Mouse (Mus musculus) right cerebral cortex, postnatal 4 days (tissue): ENCODE data around the gene Zfyve1.
A peak's percentile ranks its signal among the peaks of the same experiment; 100 is the strongest.
"Not testable (repeated sequence)": the region's sequence is repeated elsewhere in the genome, so short reads cannot be mapped to it uniquely, and the experiment has no call there.

Experiments used
- DNase-seq: peaks from one replicate; pipeline ENCODE4 v3.0.0-alpha.2; 2022

Gene Zfyve1

GRCm38 (mm10) chr12:83597025-83597501 is at the start of gene Zfyve1:
Zfyve1 (minus strand) TSS chr12:83597222.
- peak; percentile 85 for DNase-seq

GRCm38 (mm10) chr12:83643116-83643515 is 46.1 kb upstream of the Zfyve1 start:
- no peak for DNase-seq

DNA sequence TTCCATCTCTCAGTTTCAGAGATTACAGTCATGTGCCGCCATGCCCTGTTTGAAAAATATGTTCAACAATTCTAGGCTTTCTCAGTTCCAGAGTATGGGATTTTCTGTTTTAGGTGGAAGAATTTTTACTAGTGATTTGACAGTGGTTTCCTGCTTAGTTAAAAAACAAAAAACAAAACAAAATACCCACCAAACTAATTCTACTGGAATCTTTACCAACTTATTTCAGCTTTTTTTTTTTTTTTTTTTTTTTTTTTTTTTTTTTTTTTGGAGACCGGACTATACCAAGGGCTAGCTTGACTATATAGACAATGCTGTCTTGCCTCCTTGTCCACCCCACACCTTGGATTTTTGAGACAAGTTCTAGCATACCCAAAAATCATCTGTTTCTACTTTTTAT is 44.2 kb upstream of the Zfyve1 start:
- no peak for DNase-seq

- DNase-seq, result no peak
These were observed 36.8 kb upstream of the Zfyve1 start for GRCm38 (mm10) chr12:83633807-83634206.

DNA sequence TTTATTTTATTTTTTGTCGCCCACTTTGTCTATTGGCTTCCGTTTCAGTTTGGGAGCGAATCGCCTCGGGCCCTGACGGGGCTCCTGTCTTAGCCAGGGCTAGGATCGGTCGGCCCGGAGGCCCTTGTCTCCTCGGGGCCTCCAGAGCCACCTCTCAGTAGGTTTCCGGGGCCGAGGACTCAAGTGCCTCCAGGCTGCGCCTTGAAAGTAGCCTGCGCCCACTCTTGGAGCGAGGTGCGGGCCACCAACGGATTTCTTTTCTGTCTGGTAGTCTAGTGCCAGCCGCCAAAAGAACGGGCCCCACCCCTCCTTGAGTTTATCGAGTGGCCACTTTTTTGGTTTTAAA is 35.6 kb upstream of the Zfyve1 start:
- peak; percentile 47 for DNase-seq

DNA sequence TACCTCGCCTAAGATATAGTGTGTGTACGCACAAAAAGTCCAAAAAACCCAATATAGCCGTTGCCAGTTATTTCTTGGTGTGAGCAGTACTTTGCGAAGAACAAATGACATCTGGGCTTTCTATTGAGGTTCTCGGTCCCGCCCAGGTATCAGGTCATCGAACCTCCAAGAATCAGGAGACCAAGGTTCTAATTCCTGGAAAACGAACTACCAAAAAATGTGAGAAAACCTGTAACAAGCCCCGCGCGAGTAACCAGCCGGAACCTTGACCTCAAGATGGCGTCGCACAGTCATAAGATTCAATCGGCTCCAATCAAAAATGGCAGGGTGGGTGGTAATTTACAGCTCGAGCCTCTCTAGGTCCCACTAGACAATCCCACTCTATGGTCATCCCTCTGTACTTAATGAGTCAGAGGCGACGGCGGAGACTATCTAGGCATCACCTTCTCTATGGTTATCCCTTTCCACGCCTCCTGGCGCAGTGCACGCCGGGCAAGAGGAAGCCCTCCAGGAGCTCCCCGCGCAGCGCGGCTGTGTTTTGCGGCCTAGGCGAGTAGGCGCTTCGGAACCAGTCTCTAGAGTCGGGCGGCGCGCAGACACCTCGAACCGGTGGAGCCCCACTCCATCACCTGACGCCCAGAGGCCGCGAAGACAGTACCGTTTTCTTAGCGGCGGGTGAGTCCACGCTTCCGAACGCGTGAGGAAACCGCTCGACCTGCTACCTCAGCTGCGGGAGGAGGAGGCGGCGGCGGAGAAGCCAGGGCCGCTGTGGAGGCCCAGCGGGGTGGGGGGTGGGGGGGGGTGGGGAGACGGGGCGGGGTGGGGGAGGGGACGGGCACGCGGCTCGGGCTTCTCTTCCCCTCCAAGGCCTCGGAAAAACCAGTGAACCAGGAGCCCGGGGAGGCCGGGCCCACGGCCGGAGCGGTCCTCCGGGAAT is 35.0 kb upstream of the Zfyve1 start:
- DNase-seq, result peak; percentile 92

GRCm38 (mm10) chr12:83630936-83631335 is 33.9 kb upstream of the Zfyve1 start, which contains the start of gene Rbm25:
Rbm25 (plus strand) TSS chr12:83631236.
- DNase-seq, result not testable (repeated sequence)

- no peak for DNase-seq
These were observed 27.3 kb upstream of the Zfyve1 start for GRCm38 (mm10) chr12:83624321-83624720.

GRCm38 (mm10) chr12:83622031-83622755 is 25.2 kb upstream of the Zfyve1 start:
- no peak for DNase-seq

DNA sequence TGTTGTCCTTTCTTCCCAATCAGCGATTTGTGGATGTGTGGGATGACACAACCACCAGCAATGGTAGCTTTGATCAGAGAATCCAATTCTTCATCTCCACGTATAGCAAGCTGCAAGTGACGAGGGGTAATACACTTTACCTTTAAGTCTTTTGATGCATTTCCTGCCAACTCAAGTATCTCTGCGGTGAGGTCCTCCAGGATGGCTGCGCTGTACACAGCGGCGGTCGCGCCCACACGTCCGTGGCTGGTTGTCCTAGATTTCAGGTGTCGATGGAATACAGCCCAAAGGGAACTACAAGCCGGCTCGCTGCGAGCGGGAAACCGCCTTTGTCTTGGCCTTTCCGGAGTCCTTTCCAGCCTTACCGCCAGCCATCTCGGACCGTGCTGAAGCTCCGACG is 23.7 kb upstream of the Zfyve1 start:
- not testable (repeated sequence) for DNase-seq

- DNase-seq, result no peak
These were observed 22.0 kb upstream of the Zfyve1 start for GRCm38 (mm10) chr12:83618981-83619380.

GRCm38 (mm10) chr12:83617261-83617660 is 20.2 kb upstream of the Zfyve1 start:
- DNase-seq, result no peak

DNA sequence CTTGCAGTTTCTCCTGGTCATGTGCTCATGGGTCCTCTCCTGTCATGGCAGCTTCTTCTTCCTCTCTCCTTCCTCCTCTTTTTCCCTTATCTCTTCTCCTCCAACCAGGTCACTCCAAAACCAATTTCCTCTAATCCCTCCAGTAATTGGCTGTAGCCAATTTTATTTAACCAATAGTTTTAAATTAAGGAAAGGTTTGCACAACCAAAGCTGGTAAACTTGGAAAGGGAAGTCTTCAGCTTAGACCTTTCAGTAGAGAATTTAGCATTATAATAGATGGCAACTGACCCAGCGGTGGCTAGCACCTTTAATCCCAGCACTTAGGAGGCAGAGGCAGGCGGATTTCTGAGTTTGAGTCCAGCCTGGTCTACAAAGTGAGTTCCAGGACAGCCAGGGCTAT is 9.4 kb upstream of the Zfyve1 start:
- not testable (repeated sequence) for DNase-seq

GRCm38 (mm10) chr12:83602285-83602684 is 5.3 kb upstream of the Zfyve1 start:
- DNase-seq, result no peak

DNA sequence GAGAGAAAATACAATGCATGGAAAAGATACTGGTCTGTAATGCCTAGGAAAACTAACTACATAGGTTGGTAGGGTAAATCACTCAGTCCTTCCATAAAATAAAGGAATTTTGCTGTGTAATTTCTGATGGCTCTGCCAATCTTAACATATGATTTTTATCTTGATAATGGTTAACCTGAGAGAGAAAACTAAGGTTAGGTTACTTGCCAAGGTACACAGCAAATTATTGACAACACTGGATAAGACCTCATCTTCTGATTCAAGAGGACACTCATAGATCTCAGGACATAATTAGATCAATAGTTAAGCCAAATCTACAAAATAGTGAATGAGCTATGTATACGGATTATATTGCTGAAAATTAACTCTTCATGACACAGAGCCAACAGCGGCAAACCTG is 859 bp upstream of the Zfyve1 start:
- DNase-seq, result no peak

DNA sequence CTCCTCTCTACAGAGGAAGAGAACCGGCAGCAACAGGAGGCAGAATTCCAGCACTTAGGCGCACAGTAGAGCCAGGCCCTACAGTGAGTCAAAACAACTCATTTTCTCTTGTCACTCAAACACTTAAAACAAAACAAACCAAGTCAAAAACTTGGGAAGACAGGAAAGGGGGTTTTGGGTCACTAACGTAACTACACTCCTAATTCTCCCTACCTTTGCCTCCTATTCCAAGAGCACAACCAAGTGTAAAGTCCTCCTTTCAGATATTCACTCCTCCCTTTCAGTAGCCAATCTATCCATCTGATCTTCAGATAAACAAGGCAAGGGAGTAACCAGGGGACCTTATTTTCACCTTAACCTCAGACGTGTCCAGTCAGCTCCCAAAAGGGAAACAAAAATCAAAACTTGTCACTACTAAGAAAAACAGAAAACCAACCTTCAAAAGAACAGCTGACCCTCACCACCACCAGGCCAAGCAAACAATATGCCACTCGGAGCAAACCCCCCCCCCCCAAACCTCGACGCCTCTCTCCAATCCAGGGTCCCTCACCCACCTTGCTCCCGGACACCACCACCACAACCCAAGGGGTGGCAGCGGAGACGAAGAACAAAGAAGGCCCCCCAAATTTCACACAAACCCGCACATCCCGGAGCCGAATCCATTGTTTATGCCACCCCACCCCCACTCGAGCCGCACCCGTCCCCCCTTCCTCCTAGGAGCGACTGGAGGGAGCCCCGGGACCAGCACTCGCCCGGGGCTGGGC is 649 bp downstream of the Zfyve1 start:
- no peak for DNase-seq

DNA sequence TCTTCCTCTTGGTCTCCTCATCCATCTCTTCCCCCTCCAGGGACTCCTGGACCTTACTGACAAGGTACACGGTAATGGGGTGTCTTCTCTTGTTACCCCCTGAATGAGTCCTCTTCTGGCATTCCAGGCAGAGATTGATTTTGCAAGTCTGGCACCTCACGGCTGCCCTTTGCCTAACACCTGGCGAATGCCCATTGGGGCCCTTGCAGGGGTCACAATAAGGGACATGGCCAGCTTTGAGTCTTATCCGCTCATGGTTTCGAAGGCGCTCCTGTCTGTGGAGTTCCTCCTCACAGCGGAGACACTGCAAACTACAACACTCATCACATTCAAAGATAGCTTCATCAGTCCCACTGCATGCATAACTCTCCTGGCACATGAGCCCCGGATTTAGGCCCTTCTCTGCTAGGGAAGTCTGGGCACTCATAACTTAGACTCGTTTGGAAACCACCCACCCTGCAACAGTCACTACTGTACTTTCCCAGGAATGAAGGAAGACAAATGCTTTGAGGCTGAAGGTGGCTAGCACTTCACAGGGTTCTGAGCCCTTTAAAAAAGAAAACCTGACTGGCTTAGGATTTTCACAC is 2.5 kb downstream of the Zfyve1 start:
- no peak for DNase-seq

DNA sequence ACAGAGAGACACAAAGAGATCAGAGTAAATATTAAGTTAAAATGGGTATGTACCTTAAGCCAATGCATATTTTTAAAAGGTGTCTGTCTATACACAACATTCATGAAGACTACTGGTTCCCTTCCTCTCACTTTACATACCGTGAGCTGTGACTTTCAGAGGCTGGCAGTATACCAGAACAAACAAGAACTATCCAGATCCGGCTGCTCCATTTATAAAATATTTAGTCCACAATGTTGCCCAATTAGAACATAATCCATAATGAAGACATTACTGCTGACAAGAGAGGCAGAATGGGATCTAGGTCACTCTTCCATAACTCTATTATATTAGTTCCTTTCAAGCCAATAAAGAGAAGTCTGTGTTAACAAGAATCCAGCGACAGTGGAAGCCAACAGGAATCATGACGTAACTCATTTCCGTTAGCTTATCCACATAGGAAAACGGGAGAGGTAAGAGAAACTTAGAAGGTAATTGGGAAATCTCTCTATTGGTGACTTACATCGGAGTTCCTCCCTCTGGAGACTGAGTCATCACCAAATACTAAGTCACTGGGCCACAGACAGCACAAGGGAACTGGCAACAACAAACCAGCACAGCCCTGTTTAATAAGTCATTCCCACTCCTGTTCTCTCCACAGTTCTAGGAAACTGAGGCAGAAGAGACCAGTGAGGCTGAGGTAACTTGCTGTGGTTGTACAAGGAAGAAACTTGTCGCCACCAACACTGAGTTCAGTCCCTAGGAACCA is 5.1 kb downstream of the Zfyve1 start:
- no peak for DNase-seq

GRCm38 (mm10) chr12:83586628-83587027 is 10.4 kb downstream of the Zfyve1 start:
- no peak for DNase-seq

GRCm38 (mm10) chr12:83582747-83583146 is 14.3 kb downstream of the Zfyve1 start:
- DNase-seq, result no peak

GRCm38 (mm10) chr12:83582106-83582505 is 14.9 kb downstream of the Zfyve1 start:
- no peak for DNase-seq

DNA sequence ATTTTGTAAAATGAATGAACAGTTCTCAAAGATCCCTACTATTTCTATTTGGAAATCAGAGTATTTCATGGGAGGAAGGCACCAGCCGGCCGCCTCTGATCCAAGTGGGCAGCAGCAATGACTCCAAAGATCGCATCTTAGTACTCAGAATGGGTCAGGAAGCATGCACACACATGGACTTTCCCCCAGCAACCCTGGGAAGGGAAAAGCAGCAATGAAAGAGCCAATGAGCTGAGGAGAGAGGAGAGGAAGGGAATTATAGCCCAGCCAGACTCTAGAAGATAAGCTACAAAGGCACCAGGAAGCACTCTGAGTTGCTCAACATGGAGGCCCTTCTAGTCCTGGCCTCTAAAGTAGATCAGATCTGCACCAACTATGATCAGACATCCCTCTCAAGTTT is 16.7 kb downstream of the Zfyve1 start:
- DNase-seq, result no peak
